Mouse (Mus musculus) hindbrain, embryonic 16.5 days (tissue): Measurements from ENCODE around the gene Nek1. TPM values are rescaled to one million over a fixed set of nuclear protein-coding genes. Genes with fewer than 3 reads are reported as not detected.

Experiments used
- ATAC-seq: fragments of 200-750 bp; cut with Nextera tagmentation; 2 replicates; pipeline ENCODE4 v1.8.0; 2017; ENCODE audit warnings: moderate TSS enrichment, moderate library complexity
- H3K27ac ChIP-seq: fragments of 300-500 bp; sonication (generic); 2 replicates; pipeline ENCODE4 v1.5.1; 2014; ENCODE audit warnings: low read depth, mild to moderate bottlenecking, control low read depth, low read length, moderate library complexity
- H3K27me3 ChIP-seq: fragments of 300-500 bp; sonication (generic); replicated peaks from 2 replicates; pipeline ENCODE4 v1.6.1; 2014; ENCODE audit warnings: low read length; ENCODE audit not compliant: control insufficient read depth, insufficient read depth
- H3K36me3 ChIP-seq: fragments of 300-500 bp; sonication (generic); 2 replicates; pipeline ENCODE4 v1.6.1; 2014; ENCODE audit warnings: mild to moderate bottlenecking, low read length, moderate library complexity, mixed read lengths; ENCODE audit not compliant: control insufficient read depth, insufficient read depth
- H3K4me1 ChIP-seq: fragments of 300-500 bp; sonication (generic); 2 replicates; pipeline ENCODE4 v1.6.1; 2014; ENCODE audit warnings: low read depth, low read length; ENCODE audit not compliant: control insufficient read depth, insufficient read depth
- H3K4me2 ChIP-seq: fragments of 300-500 bp; sonication (generic); 2 replicates; pipeline ENCODE4 v1.6.1; 2014; ENCODE audit warnings: mild to moderate bottlenecking, low read length, control low read depth, moderate library complexity
- H3K4me3 ChIP-seq: fragments of 300-500 bp; sonication (generic); 2 replicates; pipeline ENCODE4 v1.5.1; 2014; ENCODE audit warnings: mild to moderate bottlenecking, low read length, control low read depth, moderate library complexity
- H3K9ac ChIP-seq: fragments of 300-500 bp; sonication (generic); 2 replicates; pipeline ENCODE4 v1.6.1; 2014; ENCODE audit warnings: low read depth, mild to moderate bottlenecking, control low read depth, low read length, moderate library complexity
- H3K9me3 ChIP-seq: fragments of 300-500 bp; sonication (generic); 2 replicates; pipeline ENCODE4 v1.6.1; 2014; ENCODE audit warnings: mild to moderate bottlenecking, low read length, moderate library complexity; ENCODE audit not compliant: control insufficient read depth
- WGBS: fragments of 180-500 bp; shearing (Covaris S2); extraction: QIAGEN DNeasy Blood & Tissue Kit; methylation state at CpG from one replicate; pipeline ENCODE4 v1.1.7; 2014; 5-methylcytosine and 5-hydroxymethylcytosine counted together
- polyA plus RNA-seq: library from polyadenylated mRNA; unstranded; fragments of >200 nt; fragmentation: Nextera tagmentation; extraction: Ambion mirVana; gene quantifications from 2 replicates; pipeline ENCODE4 v1.2.1, GENCODE M21; 2015

The Nek1 gene
- 26.4 and 30.3 TPM in 2 replicates for polyA plus RNA-seq

- Histone ChIP-seq H3K4me2 (peak within 1 kb of the TSS; percentile 88), H3K27ac (peak within 1 kb of the TSS; percentile 91), H3K4me3 (peak within 1 kb of the TSS; percentile 92), H3K27me3 (no peaks in the 10 kb centered on the region), H3K4me1 (peaks cover 10% of the 10 kb centered on the region), H3K9ac (peak within 1 kb of the TSS; percentile 87), H3K9me3 (no peaks in the 10 kb centered on the region), H3K36me3 (no peaks in the 10 kb centered on the region)
- ATAC-seq = peak; percentile 97
- WGBS = under 1% methylated on average over 56 of the region's 57 CpGs
Measured at GRCm38 (mm10) chr8:60992910-60993638, at the start of gene Nek1. Gene Nek1, plus strand, starts transcription at chr8:60993195.

GRCm38 (mm10) chr8:60947503-60947902 lies 45.5 kb upstream of the Nek1 start:
- ATAC-seq = no peak
- H3K4me1 ChIP-seq = peaks cover 6% of the 10 kb centered on the region
- H3K27me3 ChIP-seq = no peaks in the 10 kb centered on the region
- H3K27ac ChIP-seq = no peak overlapping the region
- no peak overlapping the region for H3K4me3 ChIP-seq
- no peak overlapping the region for H3K4me2 ChIP-seq
- no peaks in the 10 kb centered on the region for H3K9me3 ChIP-seq
- H3K36me3 ChIP-seq = no peaks in the 10 kb centered on the region
- no peak overlapping the region for H3K9ac ChIP-seq

- Histone ChIP-seq H3K4me1 (peaks cover 7% of the 10 kb centered on the region), H3K27ac (no peak overlapping the region), H3K36me3 (no peaks in the 10 kb centered on the region), H3K9me3 (no peaks in the 10 kb centered on the region), H3K4me2 (no peak overlapping the region), H3K9ac (no peak overlapping the region), H3K4me3 (no peak overlapping the region), H3K27me3 (no peaks in the 10 kb centered on the region)
- WGBS = 78% methylated on average over 4 of the region's 4 CpGs
- ATAC-seq = no peak
Measured at GRCm38 (mm10) chr8:60949859-60950258, 43.1 kb upstream of the Nek1 start.

GRCm38 (mm10) chr8:60951271-60951670 lies 41.7 kb upstream of the Nek1 start:
- no peaks in the 10 kb centered on the region for H3K27me3 ChIP-seq

GRCm38 (mm10) chr8:60951757-60952156 lies 41.2 kb upstream of the Nek1 start:
- no peaks in the 10 kb centered on the region for H3K27me3 ChIP-seq
- no peak overlapping the region for H3K9ac ChIP-seq
- peaks cover 7% of the 10 kb centered on the region for H3K4me1 ChIP-seq
- H3K4me3 ChIP-seq = no peak overlapping the region
- 94% methylated on average over 1 of the region's 1 CpGs for WGBS
- no peak overlapping the region for H3K27ac ChIP-seq
- H3K36me3 ChIP-seq = no peaks in the 10 kb centered on the region
- no peak for ATAC-seq
- no peaks in the 10 kb centered on the region for H3K9me3 ChIP-seq
- no peak overlapping the region; the same call in 1 of the 2 replicates for H3K4me2 ChIP-seq

More at GRCm38 (mm10) chr8:60951271-60951670, 41.7 kb upstream of the Nek1 start:
- no peak overlapping the region for H3K27ac ChIP-seq
- H3K9me3 ChIP-seq = no peaks in the 10 kb centered on the region
- no peak overlapping the region for H3K4me3 ChIP-seq
- peaks cover 7% of the 10 kb centered on the region for H3K4me1 ChIP-seq
- no peaks in the 10 kb centered on the region for H3K36me3 ChIP-seq
- peak overlapping the region; percentile 4; the same call in 1 of the 2 replicates for H3K4me2 ChIP-seq
- no peak overlapping the region for H3K9ac ChIP-seq
- no peak for ATAC-seq
- WGBS = 82% methylated on average over 4 of the region's 4 CpGs

- WGBS = 59% methylated on average over 5 of the region's 5 CpGs
Measured at GRCm38 (mm10) chr8:60952803-60953202, 40.2 kb upstream of the Nek1 start.

GRCm38 (mm10) chr8:60954281-60955014 lies 38.5 kb upstream of the Nek1 start:
- Histone ChIP-seq H3K4me2 (peak overlapping the region; percentile 56), H3K27ac (peak overlapping the region; percentile 87), H3K9me3 (no peaks in the 10 kb centered on the region), H3K4me1 (peaks cover 7% of the 10 kb centered on the region), H3K27me3 (no peaks in the 10 kb centered on the region), H3K9ac (peak overlapping the region; percentile 57), H3K4me3 (peak overlapping the region; percentile 41), H3K36me3 (no peaks in the 10 kb centered on the region)
- peak; percentile 98 for ATAC-seq
- WGBS = 1% methylated on average over 15 of the region's 15 CpGs

More at GRCm38 (mm10) chr8:60952803-60953202, 40.2 kb upstream of the Nek1 start:
- Histone ChIP-seq H3K4me3 (no peak overlapping the region; the same call in 1 of the 2 replicates), H3K4me1 (peaks cover 7% of the 10 kb centered on the region), H3K27me3 (no peaks in the 10 kb centered on the region), H3K27ac (no peak overlapping the region), H3K4me2 (peak overlapping the region; percentile 47), H3K9me3 (no peaks in the 10 kb centered on the region), H3K36me3 (no peaks in the 10 kb centered on the region), H3K9ac (no peak overlapping the region)
- no peak for ATAC-seq

GRCm38 (mm10) chr8:60956847-60957246 lies 36.1 kb upstream of the Nek1 start:
- no peak overlapping the region for H3K27ac ChIP-seq
- no peaks in the 10 kb centered on the region for H3K27me3 ChIP-seq
- H3K4me2 ChIP-seq = no peak overlapping the region
- H3K4me1 ChIP-seq = peaks cover 4% of the 10 kb centered on the region
- WGBS = 92% methylated on average over 7 of the region's 7 CpGs
- no peak overlapping the region for H3K4me3 ChIP-seq
- H3K9me3 ChIP-seq = no peaks in the 10 kb centered on the region
- H3K36me3 ChIP-seq = no peaks in the 10 kb centered on the region
- H3K9ac ChIP-seq = no peak overlapping the region
- ATAC-seq = no peak

GRCm38 (mm10) chr8:60962763-60963162 lies 30.2 kb upstream of the Nek1 start:
- ATAC-seq = no peak

More at GRCm38 (mm10) chr8:60962763-60963162, 30.2 kb upstream of the Nek1 start:
- Histone ChIP-seq H3K27me3 (no peaks in the 10 kb centered on the region), H3K27ac (no peak overlapping the region), H3K4me1 (no peaks in the 10 kb centered on the region), H3K36me3 (no peaks in the 10 kb centered on the region), H3K9ac (no peak overlapping the region), H3K4me3 (no peak overlapping the region), H3K9me3 (no peaks in the 10 kb centered on the region), H3K4me2 (no peak overlapping the region)
- WGBS = 90% methylated on average over 3 of the region's 3 CpGs
